Mouse (Mus musculus): ENCODE data around the gene Ccser1. TPM values are rescaled to one million over a fixed set of nuclear protein-coding genes. Genes with fewer than 3 reads are reported as not detected.
"Not testable (repeated sequence)": the region's sequence is repeated elsewhere in the genome, so short reads cannot be mapped to it uniquely, and the experiment has no call there.

Ccser1 gene
- polyA plus RNA-seq, 1 experiment = not detected

DNA sequence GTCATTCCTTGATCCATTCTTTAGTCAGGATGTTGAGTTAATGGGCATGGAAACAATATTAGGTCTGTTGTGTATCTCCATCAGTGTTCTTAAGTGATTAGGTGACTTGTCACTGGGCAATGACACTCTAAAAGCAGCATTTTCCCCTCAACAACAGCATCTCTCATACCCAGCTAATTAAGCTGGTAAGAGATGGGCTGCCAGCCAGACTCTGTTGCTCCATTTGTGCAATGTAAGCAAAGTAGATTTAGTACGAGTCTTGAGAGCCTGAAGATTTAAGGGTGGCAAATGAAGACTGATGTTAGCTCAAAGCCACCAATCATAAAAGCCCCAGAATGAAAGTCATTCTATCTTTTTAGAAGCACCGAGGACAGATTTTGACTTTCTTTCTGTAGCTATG lies 60.5 kb downstream of the Ccser1 start:
- H3K27me3 ChIP-seq (ENCODE audit: control insufficient read depth) = no peaks in the 10 kb centered on the region
- no peak overlapping the region for H3K4me3 ChIP-seq (replicated peaks)
- TF ChIP-seq GATA1 (IDR thresholded peaks at IDR 0.05; ENCODE audit: low read length) (no peak), TAL1 (IDR thresholded peaks at IDR 0.05; ENCODE audit: low read length) (no peak)
- H3K4me1 ChIP-seq (ENCODE audit: control insufficient read depth) = no peaks in the 10 kb centered on the region
- H3K9me3 ChIP-seq (ENCODE audit: control insufficient read depth, low read length) = no peaks in the 10 kb centered on the region
- H3K36me3 ChIP-seq (ENCODE audit: control insufficient read depth) = no peaks in the 10 kb centered on the region

GRCm38 (mm10) chr6:61242556-61242955 lies 62.4 kb downstream of the Ccser1 start:
- Histone ChIP-seq H3K4me3 (replicated peaks) (no peak overlapping the region), H3K9me3 (ENCODE audit: control insufficient read depth, low read length) (no peaks in the 10 kb centered on the region), H3K27me3 (ENCODE audit: control insufficient read depth) (no peaks in the 10 kb centered on the region), H3K36me3 (ENCODE audit: control insufficient read depth) (no peaks in the 10 kb centered on the region), H3K4me1 (ENCODE audit: control insufficient read depth) (no peaks in the 10 kb centered on the region)
- TF ChIP-seq TAL1 (IDR thresholded peaks at IDR 0.05; ENCODE audit: low read length) (no peak), GATA1 (IDR thresholded peaks at IDR 0.05; ENCODE audit: low read length) (no peak)

DNA sequence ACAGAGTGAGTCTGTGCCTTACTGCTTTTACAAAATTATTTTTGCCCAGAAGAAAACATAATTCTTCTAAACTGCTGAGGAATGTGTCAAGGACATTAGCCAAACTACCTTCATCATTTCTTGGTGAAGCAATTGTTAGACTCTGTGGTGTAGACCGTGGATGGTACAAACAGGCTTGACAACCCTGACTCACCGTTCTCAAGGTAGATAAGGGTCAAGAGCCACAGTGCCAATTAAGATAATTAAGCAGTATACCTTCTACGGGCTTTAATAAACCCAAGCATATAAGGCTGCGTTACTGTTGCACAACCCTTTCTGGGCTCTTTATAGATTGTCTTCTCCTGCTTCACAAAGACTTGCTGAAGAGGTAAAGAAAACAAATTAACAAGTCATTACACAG lies 66.4 kb downstream of the Ccser1 start:
- no peaks in the 10 kb centered on the region for H3K36me3 ChIP-seq (ENCODE audit: control insufficient read depth)
- no peak overlapping the region for H3K4me3 ChIP-seq (replicated peaks)
- TF ChIP-seq GATA1 (IDR thresholded peaks at IDR 0.05; ENCODE audit: low read length) (no peak), TAL1 (IDR thresholded peaks at IDR 0.05; ENCODE audit: low read length) (no peak)
- H3K9me3 ChIP-seq (ENCODE audit: control insufficient read depth, low read length) = no peaks in the 10 kb centered on the region
- no peaks in the 10 kb centered on the region for H3K4me1 ChIP-seq (ENCODE audit: control insufficient read depth)
- no peaks in the 10 kb centered on the region for H3K27me3 ChIP-seq (ENCODE audit: control insufficient read depth)

GRCm38 (mm10) chr6:61247842-61248472 lies 67.8 kb downstream of the Ccser1 start:
- Histone ChIP-seq H3K27me3 (ENCODE audit: control insufficient read depth) (no peaks in the 10 kb centered on the region), H3K9me3 (ENCODE audit: control insufficient read depth, low read length) (no peaks in the 10 kb centered on the region), H3K36me3 (ENCODE audit: control insufficient read depth) (no peaks in the 10 kb centered on the region), H3K4me1 (ENCODE audit: control insufficient read depth) (no peaks in the 10 kb centered on the region), H3K4me3 (replicated peaks) (no peak overlapping the region)
- TF ChIP-seq TAL1 (IDR thresholded peaks at IDR 0.05; ENCODE audit: low read length) (no peak), GATA1 (IDR thresholded peaks at IDR 0.05; ENCODE audit: low read length) (no peak)

GRCm38 (mm10) chr6:61248700-61249099 lies 68.6 kb downstream of the Ccser1 start:
- H3K36me3 ChIP-seq (ENCODE audit: control insufficient read depth) = no peaks in the 10 kb centered on the region
- no peaks in the 10 kb centered on the region for H3K4me1 ChIP-seq (ENCODE audit: control insufficient read depth)
- H3K27me3 ChIP-seq (ENCODE audit: control insufficient read depth) = no peaks in the 10 kb centered on the region
- no peaks in the 10 kb centered on the region for H3K9me3 ChIP-seq (ENCODE audit: control insufficient read depth, low read length)
- no peak overlapping the region for H3K4me3 ChIP-seq (replicated peaks)
- no peak for TF ChIP-seq GATA1 (IDR thresholded peaks at IDR 0.05; ENCODE audit: low read length)

DNA sequence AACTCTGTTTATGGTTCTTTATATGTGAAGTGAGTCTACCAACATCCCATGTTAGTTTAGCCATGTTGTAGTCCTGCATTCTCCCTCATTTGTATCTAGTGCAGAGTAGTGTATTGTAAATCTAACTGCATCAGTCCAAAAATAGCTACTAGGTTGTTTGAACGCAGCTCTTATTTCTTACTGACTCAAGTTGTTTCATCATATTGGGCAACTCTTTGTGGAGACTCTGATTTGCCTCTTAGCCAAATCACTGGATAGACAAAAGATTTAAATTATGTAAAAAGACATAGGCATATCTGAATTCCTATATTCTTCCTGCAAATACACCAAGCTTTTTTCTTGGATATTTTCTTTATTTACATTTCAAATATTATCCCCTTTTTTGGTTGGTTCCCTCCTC lies 71.1 kb downstream of the Ccser1 start:
- Histone ChIP-seq H3K4me1 (ENCODE audit: control insufficient read depth) (no peaks in the 10 kb centered on the region), H3K9me3 (ENCODE audit: control insufficient read depth, low read length) (no peaks in the 10 kb centered on the region), H3K27me3 (ENCODE audit: control insufficient read depth) (no peaks in the 10 kb centered on the region), H3K36me3 (ENCODE audit: control insufficient read depth) (no peaks in the 10 kb centered on the region), H3K4me3 (replicated peaks) (no peak overlapping the region)
- TF ChIP-seq GATA1 (IDR thresholded peaks at IDR 0.05; ENCODE audit: low read length) (no peak), TAL1 (IDR thresholded peaks at IDR 0.05; ENCODE audit: low read length) (no peak)

DNA sequence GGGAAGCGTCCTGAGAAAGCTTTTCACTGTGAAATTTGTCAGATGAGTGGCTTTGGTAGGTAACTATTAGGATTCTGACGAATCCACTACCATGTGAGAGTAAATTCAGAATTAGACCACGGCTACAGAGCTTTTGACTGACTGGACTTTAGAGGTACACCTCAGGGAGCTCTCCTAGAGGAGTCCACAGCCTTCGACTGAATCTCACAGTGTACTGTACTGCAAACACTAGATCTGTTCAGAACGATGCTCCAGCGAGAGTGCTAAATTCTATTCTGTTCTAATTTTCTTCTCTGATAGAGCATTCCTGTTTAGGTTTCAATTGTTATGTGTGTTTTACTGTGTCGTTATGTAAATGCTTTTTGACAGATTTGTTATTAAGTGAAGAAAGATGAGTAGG lies 72.8 kb downstream of the Ccser1 start:
- Histone ChIP-seq H3K9me3 (ENCODE audit: control insufficient read depth, low read length) (no peaks in the 10 kb centered on the region), H3K27me3 (ENCODE audit: control insufficient read depth) (no peaks in the 10 kb centered on the region), H3K4me1 (ENCODE audit: control insufficient read depth) (no peaks in the 10 kb centered on the region), H3K4me3 (replicated peaks) (no peak overlapping the region), H3K36me3 (ENCODE audit: control insufficient read depth) (no peaks in the 10 kb centered on the region)
- TF ChIP-seq TAL1 (IDR thresholded peaks at IDR 0.05; ENCODE audit: low read length) (no peak), GATA1 (IDR thresholded peaks at IDR 0.05; ENCODE audit: low read length) (no peak)

DNA sequence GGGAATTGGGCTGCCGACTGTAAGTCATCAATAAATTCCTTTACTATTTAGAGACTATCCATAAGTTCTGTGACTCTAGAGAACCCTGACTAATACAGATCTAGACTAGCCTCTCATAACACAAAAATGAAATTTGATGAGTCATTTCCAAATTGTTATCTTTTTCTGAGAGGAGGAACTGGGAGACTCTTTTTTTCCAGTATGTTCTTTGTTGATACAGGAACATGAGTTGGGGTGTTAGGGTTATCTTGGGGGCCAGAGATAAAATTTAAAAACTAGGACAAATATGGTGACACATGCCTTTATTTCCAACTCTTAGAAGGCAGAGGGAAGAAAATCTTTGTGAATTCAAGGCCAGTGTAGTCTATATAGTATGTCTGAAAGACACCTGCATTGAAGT lies 75.8 kb downstream of the Ccser1 start:
- H3K27me3 ChIP-seq (ENCODE audit: control insufficient read depth); H3K9me3 ChIP-seq (ENCODE audit: control insufficient read depth, low read length); H3K4me1 ChIP-seq (ENCODE audit: control insufficient read depth); H3K4me3 ChIP-seq (replicated peaks); H3K36me3 ChIP-seq (ENCODE audit: control insufficient read depth): not testable (repeated sequence)

- Histone ChIP-seq H3K27me3 (ENCODE audit: control insufficient read depth) (no peaks in the 10 kb centered on the region), H3K9me3 (ENCODE audit: control insufficient read depth, low read length) (no peaks in the 10 kb centered on the region), H3K4me1 (ENCODE audit: control insufficient read depth) (no peaks in the 10 kb centered on the region), H3K36me3 (ENCODE audit: control insufficient read depth) (no peaks in the 10 kb centered on the region), H3K4me3 (replicated peaks) (no peak overlapping the region)
- no peak for TF ChIP-seq TAL1 (IDR thresholded peaks at IDR 0.05; ENCODE audit: low read length)
- TF ChIP-seq GATA1 (IDR thresholded peaks at IDR 0.05; ENCODE audit: low read length) = no peak
Observed at GRCm38 (mm10) chr6:61258847-61259634, 78.9 kb downstream of the Ccser1 start.
